Mouse (Mus musculus): Measurements from ENCODE around the gene Nfkbie.

DNA sequence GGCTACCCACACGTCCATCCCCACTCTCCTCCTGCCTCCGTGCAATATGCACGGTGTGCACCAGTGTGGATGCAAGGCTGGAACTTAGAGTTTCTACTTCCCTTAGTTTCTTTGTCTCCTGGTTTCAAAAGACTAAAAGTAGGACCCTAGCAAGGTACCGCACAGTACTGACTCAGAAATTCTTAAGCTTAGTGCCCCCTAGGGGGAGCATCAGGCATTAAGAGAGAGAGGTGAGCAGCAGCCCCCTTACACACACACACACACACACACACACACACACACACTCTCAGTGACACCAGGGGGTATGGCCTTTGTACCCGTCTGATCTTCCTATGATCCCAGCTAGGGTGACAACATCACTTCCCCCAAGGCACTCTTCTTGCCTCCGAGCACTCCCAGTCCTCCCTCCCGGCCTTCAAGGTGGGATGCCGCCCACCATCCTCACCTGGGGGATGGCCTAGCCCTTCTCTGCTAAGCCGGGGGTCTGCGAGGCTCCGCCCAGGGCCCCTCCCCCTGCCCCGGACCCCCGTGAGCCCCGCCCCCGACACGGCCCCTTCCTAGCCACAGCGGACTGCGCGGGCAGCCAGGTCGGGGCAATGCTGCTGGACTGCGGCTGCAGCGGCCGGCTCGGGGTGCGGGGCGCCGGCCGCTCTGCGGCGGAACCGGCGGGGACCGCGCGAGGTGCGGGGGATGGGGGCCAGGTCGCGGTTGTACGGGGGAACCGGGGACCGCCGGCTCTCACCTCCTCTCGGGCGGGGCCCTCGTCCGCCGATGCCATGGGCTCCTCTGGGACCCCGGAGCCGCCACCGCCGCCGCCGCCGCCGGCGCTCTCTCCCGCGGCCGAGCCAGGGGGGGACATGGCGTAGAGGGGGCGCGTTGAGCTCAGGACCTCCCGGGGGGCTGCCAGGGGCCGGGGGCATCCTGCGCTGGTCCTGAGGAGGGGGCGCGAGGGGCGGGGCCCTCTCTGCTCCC is 6.7 kb upstream of the Nfkbie start:
- TF ChIP-seq EP300 (optimal IDR thresholded peaks at IDR 0.05) (no peak), CTCF (IDR thresholded peaks at IDR 0.05; ENCODE audit: low read depth) (peak; percentile 53)
